Mouse (Mus musculus): ENCODE measurements around the gene Harbi1.
"Not testable (repeated sequence)": the region's sequence is repeated elsewhere in the genome, so short reads cannot be mapped to it uniquely, and the experiment has no call there.

Gene Harbi1

GRCm38 (mm10) chr2:91718276-91718675 lies 7.6 kb downstream of the Harbi1 start:
- DNase-seq, result no peak

GRCm38 (mm10) chr2:91723382-91723781 lies 12.7 kb downstream of the Harbi1 start:
- no peak for DNase-seq

GRCm38 (mm10) chr2:91723951-91724350 lies 13.3 kb downstream of the Harbi1 start:
- no peak for DNase-seq

DNA sequence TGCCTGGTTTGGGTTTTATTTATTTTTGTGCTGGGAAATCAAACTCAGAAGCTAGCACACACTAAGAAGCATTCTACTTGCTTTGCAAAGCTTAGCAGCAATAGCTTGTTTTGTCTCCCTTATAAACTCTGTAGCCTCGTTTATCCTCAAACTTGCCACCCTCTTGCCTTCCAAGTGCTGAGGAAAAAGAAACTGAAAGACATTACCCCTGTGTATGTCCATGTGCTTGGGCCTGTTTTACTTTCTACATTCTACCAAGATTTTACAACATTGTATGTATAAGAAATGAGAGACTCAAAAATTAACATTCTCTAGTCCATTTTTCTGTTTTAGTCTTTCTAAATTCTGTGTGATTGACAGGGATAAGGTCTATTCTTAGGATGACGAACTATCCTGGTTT lies 14.1 kb downstream of the Harbi1 start:
- DNase-seq, result no peak

DNA sequence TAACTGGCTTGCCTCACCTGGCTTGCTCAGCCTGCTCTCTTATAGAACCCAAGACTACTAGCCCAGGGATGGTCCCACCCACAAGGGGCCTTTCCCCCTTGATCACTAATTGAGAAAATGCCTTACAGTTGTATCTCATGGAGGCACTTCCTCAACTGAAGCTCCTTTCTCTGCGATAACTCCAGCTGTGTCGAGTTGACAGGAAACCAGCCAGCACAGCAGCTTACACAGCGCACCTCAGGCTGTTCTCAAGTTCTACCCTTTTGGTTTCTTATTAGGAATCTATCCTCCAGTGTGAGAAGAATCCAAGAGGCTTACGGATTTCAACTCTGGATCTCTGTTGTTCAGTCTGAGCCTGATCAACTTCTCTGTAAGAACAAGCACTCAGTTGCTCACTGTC lies 14.8 kb downstream of the Harbi1 start:
- DNase-seq, result not testable (repeated sequence)

DNA sequence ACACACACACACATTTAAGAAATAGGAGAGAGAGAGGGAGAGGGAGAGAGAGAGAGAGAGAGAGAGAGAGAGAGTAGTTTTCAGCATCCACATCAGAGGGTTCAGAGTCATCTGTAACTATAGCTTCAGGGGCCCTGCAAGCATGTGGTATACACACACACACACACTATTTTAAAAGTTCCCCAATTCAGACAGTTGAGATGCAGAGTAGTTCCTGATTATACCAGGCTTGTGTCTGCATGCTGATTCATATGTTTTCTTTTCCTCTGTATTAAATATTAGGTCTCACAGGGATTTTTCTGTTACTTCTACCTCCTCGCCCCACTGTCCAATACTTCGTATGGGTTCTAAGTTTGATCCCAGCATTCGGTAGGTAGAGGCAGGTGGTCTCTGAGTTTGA lies 16.4 kb downstream of the Harbi1 start:
- no peak for DNase-seq

- no peak for DNase-seq
Observed at GRCm38 (mm10) chr2:91729571-91729970, 18.9 kb downstream of the Harbi1 start.

DNA sequence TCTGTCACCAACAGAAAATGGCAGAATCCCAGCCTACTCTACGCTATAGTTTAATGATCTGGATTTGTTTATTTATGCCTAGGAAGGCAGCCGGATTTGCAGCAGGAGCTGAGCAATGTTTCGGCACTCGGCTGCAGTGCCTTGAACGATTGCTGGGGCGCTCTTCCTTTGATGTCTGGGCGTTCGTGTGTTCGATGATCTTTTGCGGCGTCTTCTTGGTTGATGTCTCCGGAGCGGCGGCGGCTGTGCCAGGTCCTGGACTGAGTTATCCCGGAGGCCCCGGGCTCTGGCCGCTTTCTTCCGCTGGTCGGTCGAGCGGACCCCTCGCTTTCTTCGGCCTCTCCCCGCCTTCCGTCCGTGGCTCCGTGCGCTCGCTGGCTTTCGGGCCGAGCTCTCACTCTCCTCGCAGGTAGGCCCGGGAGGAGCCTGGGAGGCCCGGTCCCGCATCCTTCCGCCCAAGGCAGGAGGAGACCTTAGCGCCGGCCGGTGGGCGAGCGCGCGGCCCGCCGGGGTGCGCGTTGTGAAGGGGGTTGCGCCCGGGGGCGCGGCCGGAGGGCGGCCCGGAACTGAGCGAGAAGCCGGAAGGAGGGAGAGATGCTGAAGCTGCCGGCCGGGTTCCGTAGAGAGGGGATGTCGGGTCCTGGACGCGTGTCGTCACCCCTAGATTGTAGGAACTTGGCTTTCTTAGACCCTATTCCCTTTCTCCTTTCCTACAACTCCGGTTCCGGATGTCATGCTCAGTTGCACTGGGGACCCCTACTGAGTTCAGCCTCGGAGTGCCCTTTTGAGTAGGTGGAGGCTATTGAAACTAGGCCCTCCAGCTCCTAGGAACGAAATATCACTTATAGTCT lies 19.5 kb downstream of the Harbi1 start, which contains the start of gene Ambra1:
Ambra1 (plus strand) TSS at position 164 of the 851 bp plus-strand sequence.
- peak; percentile 80 to 90 for DNase-seq

- DNase-seq, result no peak
Observed at GRCm38 (mm10) chr2:91735221-91735620, 24.6 kb downstream of the Harbi1 start.

GRCm38 (mm10) chr2:91739586-91739985 lies 28.9 kb downstream of the Harbi1 start:
- DNase-seq, result no peak

DNA sequence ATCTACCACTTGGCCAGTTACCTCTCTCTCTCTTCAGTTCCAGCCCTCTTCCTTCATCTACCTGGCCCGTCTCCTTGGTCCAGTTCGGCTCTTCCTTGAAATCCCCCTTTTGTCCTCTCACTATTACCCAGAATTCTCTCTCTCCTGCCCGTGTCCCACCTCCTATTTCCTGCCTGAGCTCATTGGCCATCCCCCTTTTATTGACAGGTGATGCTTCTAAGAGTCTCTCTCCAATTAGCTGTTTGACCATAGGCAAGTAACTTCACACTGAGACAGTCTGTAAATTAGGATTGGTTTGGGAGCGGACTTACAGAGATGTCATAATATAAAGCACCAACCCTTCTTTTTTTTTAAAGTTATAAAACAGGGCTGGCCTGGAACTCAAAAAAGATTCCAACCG lies 34.0 kb downstream of the Harbi1 start:
- DNase-seq, result no peak

- peak in 1 of 2 experiments; percentile 35 for DNase-seq
Observed at GRCm38 (mm10) chr2:91749811-91750261, 39.2 kb downstream of the Harbi1 start.

All from cerebellum, adult 18-20 months (tissue).